ENCODE assay signal across 18 mouse cellular contexts in the genomic region with DNA sequence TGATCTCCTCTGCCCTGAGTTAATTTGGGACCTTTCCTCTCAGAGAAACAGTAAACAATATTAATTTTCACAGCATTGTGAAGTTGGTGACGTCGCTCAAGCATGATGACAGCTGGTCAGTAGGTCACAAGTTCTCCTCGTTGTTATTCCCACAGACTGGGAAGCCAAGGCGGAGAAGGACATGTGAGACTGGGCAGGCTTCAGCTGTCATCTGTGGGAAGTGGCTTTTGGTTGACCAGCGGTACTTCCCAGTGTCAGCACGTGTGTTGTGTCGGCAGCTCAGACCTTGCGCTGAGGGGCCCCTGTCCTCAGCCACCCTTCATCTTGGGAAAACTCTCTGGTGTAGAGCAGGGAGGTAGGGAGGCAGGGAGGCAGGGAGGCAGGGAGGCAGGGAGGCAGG. TPM values are rescaled to one million over a fixed set of nuclear protein-coding genes. Genes with fewer than 3 reads are reported as not detected.
DNase-seq lines count a peak whose midpoint lies in the region; ATAC-seq lines count a peak whose summit lies in the region.
"Had no signal": no experiment of that assay in that cellular context is flagged by ENCODE, and none has a peak within 500 bp of the region (broad histone marks: within the 10 kb centered on the region; RNA-seq: fewer than 3 reads in every experiment).

No protein-coding gene starts in this region.

- no peak overlapping the region for H3K9ac ChIP-seq in liver, embryonic 11.5 days (ENCODE audit: low read depth, low read length)
- H3K9ac ChIP-seq in liver, embryonic 12.5 days: no peak overlapping the region
- no peak overlapping the region for H3K9ac ChIP-seq in heart, embryonic 12.5 days
- H3K9ac ChIP-seq: limb, embryonic 15.5 days; midbrain, embryonic 15.5 days; stomach, embryonic 15.5 days had no signal

- H3K27me3 ChIP-seq in liver, embryonic 11.5 days (replicated peaks; ENCODE audit: control insufficient read depth, insufficient read depth, low read length): no peaks in the 10 kb centered on the region
- no peaks in the 10 kb centered on the region for H3K27me3 ChIP-seq in liver, embryonic 12.5 days (replicated peaks)
- H3K27me3 ChIP-seq in heart, embryonic 12.5 days (replicated peaks): peaks cover 75% of the 10 kb centered on the region
- H3K27me3 ChIP-seq: limb, embryonic 15.5 days; midbrain, embryonic 15.5 days; stomach, embryonic 15.5 days had no signal

- no peak overlapping the region for H3K27ac ChIP-seq in liver, embryonic 11.5 days (ENCODE audit: low read depth, low read length)
- H3K27ac ChIP-seq in liver, embryonic 12.5 days: no peak overlapping the region
- no peak overlapping the region for H3K27ac ChIP-seq in heart, embryonic 12.5 days (ENCODE audit: poor library complexity, severe bottlenecking)
- H3K27ac ChIP-seq: embryonic facial prominence, embryonic 10.5 days; left cerebral cortex, adult 2 months; limb, embryonic 15.5 days; midbrain, embryonic 15.5 days; stomach, embryonic 15.5 days had no signal

- H3K36me3 ChIP-seq in liver, embryonic 11.5 days (ENCODE audit: control insufficient read depth, insufficient read depth, low read length): no peaks in the 10 kb centered on the region
- no peaks in the 10 kb centered on the region for H3K36me3 ChIP-seq in liver, embryonic 12.5 days
- no peaks in the 10 kb centered on the region for H3K36me3 ChIP-seq in heart, embryonic 12.5 days
- H3K36me3 ChIP-seq: embryonic facial prominence, embryonic 10.5 days; limb, embryonic 15.5 days; midbrain, embryonic 15.5 days; stomach, embryonic 15.5 days had no signal

- H3K4me1 ChIP-seq in liver, embryonic 11.5 days (replicated peaks; ENCODE audit: control insufficient read depth, insufficient read depth, low read length): peaks cover 29% of the 10 kb centered on the region
- H3K4me1 ChIP-seq in liver, embryonic 12.5 days: peaks cover 67% of the 10 kb centered on the region
- peaks cover 44% of the 10 kb centered on the region for H3K4me1 ChIP-seq in heart, embryonic 12.5 days (replicated peaks)
- H3K4me1 ChIP-seq: limb, embryonic 15.5 days; midbrain, embryonic 15.5 days; stomach, embryonic 15.5 days had no signal

- H3K9me3 ChIP-seq in liver, embryonic 11.5 days (ENCODE audit: control insufficient read depth, low read length): no peaks in the 10 kb centered on the region
- H3K9me3 ChIP-seq in liver, embryonic 12.5 days (replicated peaks): no peaks in the 10 kb centered on the region
- no peaks in the 10 kb centered on the region for H3K9me3 ChIP-seq in heart, embryonic 12.5 days (replicated peaks)
- H3K9me3 ChIP-seq: embryonic facial prominence, embryonic 10.5 days; limb, embryonic 15.5 days; midbrain, embryonic 15.5 days; stomach, embryonic 15.5 days had no signal

- WGBS in liver, embryonic 11.5 days: 37% methylated on average over 8 of the region's 8 CpGs
- 33% methylated on average over 8 of the region's 8 CpGs for WGBS in liver, embryonic 12.5 days (ENCODE audit: insufficient replicate concordance)
- 17% methylated on average over 8 of the region's 8 CpGs for WGBS in heart, embryonic 12.5 days

- no peak overlapping the region for H3K4me2 ChIP-seq in liver, embryonic 11.5 days
- no peak overlapping the region for H3K4me2 ChIP-seq in liver, embryonic 12.5 days
- H3K4me2 ChIP-seq in heart, embryonic 12.5 days: peak overlapping the region; percentile 21
- H3K4me2 ChIP-seq: limb, embryonic 15.5 days; midbrain, embryonic 15.5 days; stomach, embryonic 15.5 days had no signal

- ATAC-seq in liver, embryonic 11.5 days (replicated peaks; ENCODE audit: low FRiP score): no peak
- ATAC-seq in liver, embryonic 12.5 days: no peak
- ATAC-seq in heart, embryonic 12.5 days (ENCODE audit: insufficient number of reproducible peaks, low FRiP score): peak; percentile 69
- peak; percentile 68 for ATAC-seq in megakaryocyte, adult 5-6 weeks (ENCODE audit: poor library complexity, severe bottlenecking)
- ATAC-seq: midbrain, embryonic 15.5 days had no signal

- H3K4me3 ChIP-seq in liver, embryonic 11.5 days (ENCODE audit: low read depth, low read length): no peak overlapping the region
- no peak overlapping the region for H3K4me3 ChIP-seq in liver, embryonic 12.5 days
- H3K4me3 ChIP-seq in heart, embryonic 12.5 days: no peak overlapping the region
- H3K4me3 ChIP-seq: embryonic facial prominence, embryonic 10.5 days; left cerebral cortex, adult 2 months; limb, embryonic 15.5 days; midbrain, embryonic 15.5 days; stomach, embryonic 15.5 days had no signal

- DNase-seq in liver, embryonic 11.5 days (ENCODE audit: low spot score): peak; percentile 29
- peak; percentile 35 for DNase-seq in adipocyte (ENCODE audit: low spot score)
- DNase-seq in frontal cortex, postnatal 36 days (ENCODE audit: low spot score in 2 of 2): no peak
- DNase-seq in left cerebral cortex, adult 18-20 months (ENCODE audit: low spot score in 2 of 2): no peak
- no peak for DNase-seq in right cerebral cortex, adult 18-20 months
- DNase-seq: cerebellum, adult 9-10 months; right cerebral cortex, postnatal 25 days had no signal

RNA-seq across cellular contexts. Expression of a gene that starts 15.0 kb away (rescaled TPM):
- 114 and 121 TPM in 2 replicates for polyA plus RNA-seq in liver, embryonic 11.5 days (2014; fragmentation: Nextera tagmentation; extraction: Ambion mirVana)
- 114 and 122 TPM in 2 replicates for polyA plus RNA-seq in liver, embryonic 12.5 days (2016; fragmentation: Nextera tagmentation; extraction: Ambion mirVana)
- 88.9 and 92.0 TPM in 2 replicates for polyA plus RNA-seq in heart, embryonic 12.5 days (2016; fragmentation: Nextera tagmentation; extraction: Ambion mirVana)
- 278 and 301 TPM in 2 replicates for total RNA-seq in megakaryocyte, adult 5-6 weeks (2015)
- 210 and 223 TPM in 2 replicates for total RNA-seq in megakaryocyte, adult 5-6 weeks (2017)
- total RNA-seq in left cerebral cortex, adult 18-20 months (2021): 10 to 100 TPM; 61.0 to 63.1 TPM

RNA-seq across cellular contexts. Expression of a gene that starts 54.6 kb away (rescaled TPM):
- 0.36 and 0.92 TPM in 2 replicates for polyA plus RNA-seq in liver, embryonic 11.5 days (2014; fragmentation: Nextera tagmentation; extraction: Ambion mirVana)
- polyA plus RNA-seq in liver, embryonic 12.5 days (2016; fragmentation: Nextera tagmentation; extraction: Ambion mirVana): 0.17 and 0.39 TPM in 2 replicates
- polyA plus RNA-seq in heart, embryonic 12.5 days (2016; fragmentation: Nextera tagmentation; extraction: Ambion mirVana): 0.10 TPM in 1 of 2 replicates, not detected in the other
- 12.7 and 15.0 TPM in 2 replicates for total RNA-seq in megakaryocyte, adult 5-6 weeks (2015)
- total RNA-seq in megakaryocyte, adult 5-6 weeks (2017): 6.4 and 6.5 TPM in 2 replicates
- 1 to 10 TPM in 1 of 2 experiments, under 1 TPM in 1; 0.98 to 1.1 TPM for total RNA-seq in left cerebral cortex, adult 18-20 months (2021)
- total RNA-seq: hematopoietic stem cell, adult 5-6 weeks had no signal
- polyA plus RNA-seq: embryonic facial prominence, embryonic 10.5 days; intestine, embryonic 14.5 days had no signal

RNA-seq across cellular contexts. Expression of a gene that starts 54.6 kb away (rescaled TPM):
- 0.26 and 0.27 TPM in 2 replicates for polyA plus RNA-seq in liver, embryonic 11.5 days (2014; fragmentation: Nextera tagmentation; extraction: Ambion mirVana)
- polyA plus RNA-seq in liver, embryonic 12.5 days (2016; fragmentation: Nextera tagmentation; extraction: Ambion mirVana): 0.30 TPM in 1 of 2 replicates, not detected in the other
- polyA plus RNA-seq in heart, embryonic 12.5 days (2016; fragmentation: Nextera tagmentation; extraction: Ambion mirVana): 0.42 TPM in 1 of 2 replicates, not detected in the other
- 0.40 and 1.2 TPM in 2 replicates for total RNA-seq in megakaryocyte, adult 5-6 weeks (2015)
- total RNA-seq in megakaryocyte, adult 5-6 weeks (2017): 2.1 and 5.8 TPM in 2 replicates
- total RNA-seq in left cerebral cortex, adult 18-20 months (2021): not detected
- total RNA-seq: hematopoietic stem cell, adult 5-6 weeks had no signal
- polyA plus RNA-seq: embryonic facial prominence, embryonic 10.5 days; midbrain, embryonic 15.5 days; neural tube, embryonic 14.5 days had no signal

Comparison
In these comparisons a context has a peak if more than half of its experiments do, and no peak if none do; other contexts are left out.
1. ATAC-seq: peak in heart, embryonic 12.5 days (single experiment) and megakaryocyte, adult 5-6 weeks (single experiment); none in liver, embryonic 11.5 days (single experiment) and liver, embryonic 12.5 days (single experiment).
2. DNase-seq: peak in liver, embryonic 11.5 days (single experiment) and adipocyte (single experiment); none in frontal cortex, postnatal 36 days (0 of 2), left cerebral cortex, adult 18-20 months (0 of 2) and right cerebral cortex, adult 18-20 months (single experiment).